Mouse (Mus musculus) spleen, adult 12 weeks (tissue): ENCODE measurements around the gene Olfr1014.

Experiments
- DNase-seq: peaks from one replicate; pipeline ENCODE4 v3.0.0; 2022; ENCODE audit warnings: low spot score

The Olfr1014 gene

GRCm38 (mm10) chr2:85772413-85772812 lies at the start of gene Olfr1014:
Olfr1014 (plus strand) TSS chr2:85772713.
- no peak for DNase-seq

- no peak for DNase-seq
Observed at GRCm38 (mm10) chr2:85725793-85726192, 46.7 kb upstream of the Olfr1014 start.

- DNase-seq = no peak
Observed at GRCm38 (mm10) chr2:85753822-85754221, 18.7 kb upstream of the Olfr1014 start.

- DNase-seq = no peak
Observed at GRCm38 (mm10) chr2:85762666-85763065, 9.8 kb upstream of the Olfr1014 start, which contains the start of gene Olfr1012. Olfr1012 (minus strand) TSS chr2:85762766.

GRCm38 (mm10) chr2:85766798-85767197 lies 5.7 kb upstream of the Olfr1014 start, which contains the start of gene Olfr1013:
Olfr1013 (plus strand) TSS chr2:85767098.
- no peak for DNase-seq

- DNase-seq = no peak
Observed at GRCm38 (mm10) chr2:85781717-85782116, 9.2 kb downstream of the Olfr1014 start, which contains the start of gene Olfr1015. Olfr1015 (plus strand) TSS chr2:85782017.

- no peak for DNase-seq
Observed at GRCm38 (mm10) chr2:85792331-85792730, 19.8 kb downstream of the Olfr1014 start.

GRCm38 (mm10) chr2:85802444-85802843 lies 29.9 kb downstream of the Olfr1014 start, which contains the start of gene Olfr1016:
Olfr1016 (minus strand) TSS chr2:85802544.
- DNase-seq = no peak

GRCm38 (mm10) chr2:85804501-85804900 lies 32.0 kb downstream of the Olfr1014 start:
- no peak for DNase-seq

- DNase-seq = no peak
Observed at GRCm38 (mm10) chr2:85818179-85818578, 45.7 kb downstream of the Olfr1014 start, which contains the start of gene Olfr1018. Olfr1018 (plus strand) TSS chr2:85818479.
